Mouse (Mus musculus): Measurements from ENCODE around the gene Atp6v0d1. TPM values are rescaled to one million over a fixed set of nuclear protein-coding genes. Genes with fewer than 3 reads are reported as not detected.

Atp6v0d1 gene
- total RNA-seq, 2 experiments from 2014 or later = 86.2 to 239 TPM

GRCm38 (mm10) chr8:105542032-105542656, 23.7 kb downstream of the Atp6v0d1 start:
- ATAC-seq (ENCODE audit: poor library complexity, severe bottlenecking) = no peak

- no peak for ATAC-seq (ENCODE audit: poor library complexity, severe bottlenecking)
Observed at GRCm38 (mm10) chr8:105538940-105539339, 26.9 kb downstream of the Atp6v0d1 start.

- no peak for ATAC-seq (ENCODE audit: poor library complexity, severe bottlenecking)
Observed at GRCm38 (mm10) chr8:105537011-105537677, 28.7 kb downstream of the Atp6v0d1 start.

- ATAC-seq (ENCODE audit: poor library complexity, severe bottlenecking) = no peak
Observed at GRCm38 (mm10) chr8:105536546-105536945, 29.3 kb downstream of the Atp6v0d1 start.

GRCm38 (mm10) chr8:105533892-105534329, 31.9 kb downstream of the Atp6v0d1 start:
- peak; percentile 77 for ATAC-seq (ENCODE audit: poor library complexity, severe bottlenecking)

- ATAC-seq (ENCODE audit: poor library complexity, severe bottlenecking) = no peak
Observed at GRCm38 (mm10) chr8:105533439-105533838, 32.4 kb downstream of the Atp6v0d1 start.

GRCm38 (mm10) chr8:105531774-105532173, 34.1 kb downstream of the Atp6v0d1 start:
- ATAC-seq (ENCODE audit: poor library complexity, severe bottlenecking) = 0 out of 2 replicates have a peak, but pooled peaks have one; percentile 50

GRCm38 (mm10) chr8:105529271-105529670, 36.6 kb downstream of the Atp6v0d1 start:
- no peak for ATAC-seq (ENCODE audit: poor library complexity, severe bottlenecking)

GRCm38 (mm10) chr8:105528206-105528605, 37.6 kb downstream of the Atp6v0d1 start:
- no peak for ATAC-seq (ENCODE audit: poor library complexity, severe bottlenecking)

- ATAC-seq (ENCODE audit: poor library complexity, severe bottlenecking) = no peak
Observed at GRCm38 (mm10) chr8:105527110-105527509, 38.7 kb downstream of the Atp6v0d1 start.

GRCm38 (mm10) chr8:105522890-105523289, 43.0 kb downstream of the Atp6v0d1 start:
- ATAC-seq (ENCODE audit: poor library complexity, severe bottlenecking) = no peak

- no peak for ATAC-seq (ENCODE audit: poor library complexity, severe bottlenecking)
Observed at GRCm38 (mm10) chr8:105521995-105522769, 43.7 kb downstream of the Atp6v0d1 start.

- ATAC-seq (ENCODE audit: poor library complexity, severe bottlenecking) = no peak
Observed at GRCm38 (mm10) chr8:105521061-105521460, 44.8 kb downstream of the Atp6v0d1 start.

GRCm38 (mm10) chr8:105520521-105520920, 45.3 kb downstream of the Atp6v0d1 start:
- no peak for ATAC-seq (ENCODE audit: poor library complexity, severe bottlenecking)

GRCm38 (mm10) chr8:105519591-105519990, 46.3 kb downstream of the Atp6v0d1 start:
- ATAC-seq (ENCODE audit: poor library complexity, severe bottlenecking) = no peak

- peak; percentile 53 for ATAC-seq (ENCODE audit: poor library complexity, severe bottlenecking)
Observed at GRCm38 (mm10) chr8:105518436-105519313, 47.2 kb downstream of the Atp6v0d1 start, which contains the start of gene Hsd11b2. Gene Hsd11b2, plus strand, starts transcription at chr8:105518755.

GRCm38 (mm10) chr8:105517346-105517745, 48.5 kb downstream of the Atp6v0d1 start:
- no peak for ATAC-seq (ENCODE audit: poor library complexity, severe bottlenecking)

- peak; percentile 75 for ATAC-seq (ENCODE audit: poor library complexity, severe bottlenecking)
Observed at GRCm38 (mm10) chr8:105516018-105516645, 49.7 kb downstream of the Atp6v0d1 start.

- ATAC-seq (ENCODE audit: poor library complexity, severe bottlenecking) = no peak
Observed at GRCm38 (mm10) chr8:105514656-105515055, 51.2 kb downstream of the Atp6v0d1 start.

- ATAC-seq (ENCODE audit: poor library complexity, severe bottlenecking) = no peak
Observed at GRCm38 (mm10) chr8:105514194-105514593, 51.7 kb downstream of the Atp6v0d1 start.

Data from megakaryocyte, adult 5-6 weeks (primary cell).